Mouse (Mus musculus): ENCODE results near the gene Gstcd.
A peak's percentile ranks its signal among the peaks of the same experiment; 100 is the strongest.

Gstcd gene

GRCm38 (mm10) chr3:133007250-133007649 is 84.6 kb downstream of the Gstcd start:
- DNase-seq: no peak

- DNase-seq: no peak
These were observed 95.5 kb downstream of the Gstcd start for GRCm38 (mm10) chr3:132996299-132996698.

GRCm38 (mm10) chr3:132995904-132996267 is 95.9 kb downstream of the Gstcd start:
- DNase-seq: no peak

- DNase-seq: no peak
These were observed 96.5 kb downstream of the Gstcd start for GRCm38 (mm10) chr3:132995172-132995903.

- no peak for DNase-seq
These were observed 105.6 kb downstream of the Gstcd start for GRCm38 (mm10) chr3:132986188-132986587.

- no peak for DNase-seq
These were observed 107.9 kb downstream of the Gstcd start for GRCm38 (mm10) chr3:132983845-132984485.

GRCm38 (mm10) chr3:132981968-132982367 is 109.9 kb downstream of the Gstcd start:
- no peak for DNase-seq

GRCm38 (mm10) chr3:132979781-132980461 is 111.9 kb downstream of the Gstcd start:
- no peak for DNase-seq

GRCm38 (mm10) chr3:132966255-132966654 is 125.6 kb downstream of the Gstcd start:
- no peak for DNase-seq

- no peak for DNase-seq
These were observed 126.9 kb downstream of the Gstcd start for GRCm38 (mm10) chr3:132964715-132965507.

GRCm38 (mm10) chr3:132962631-132963361 is 129.0 kb downstream of the Gstcd start:
- no peak for DNase-seq

GRCm38 (mm10) chr3:132950529-132950880 is 141.3 kb downstream of the Gstcd start:
- no peak for DNase-seq

GRCm38 (mm10) chr3:132949791-132950528 is 141.9 kb downstream of the Gstcd start, which contains the start of gene Npnt:
Npnt (minus strand) TSS chr3:132950291.
- DNase-seq: peak; percentile 36

- DNase-seq: peak; percentile 31
These were observed 142.4 kb downstream of the Gstcd start for GRCm38 (mm10) chr3:132949380-132949790.

GRCm38 (mm10) chr3:132948298-132948795 is 143.5 kb downstream of the Gstcd start:
- DNase-seq: no peak

- peak; percentile 24 for DNase-seq
These were observed 145.7 kb downstream of the Gstcd start for GRCm38 (mm10) chr3:132946086-132946485.

GRCm38 (mm10) chr3:132945669-132946068 is 146.2 kb downstream of the Gstcd start:
- no peak for DNase-seq

- peak; percentile 50 for DNase-seq
These were observed 147.2 kb downstream of the Gstcd start for GRCm38 (mm10) chr3:132944609-132945008.

- no peak for DNase-seq
These were observed 147.6 kb downstream of the Gstcd start for GRCm38 (mm10) chr3:132944193-132944592.

- DNase-seq: no peak
These were observed 149.1 kb downstream of the Gstcd start for GRCm38 (mm10) chr3:132942778-132943177.

Measured in kidney, adult 11 months (tissue).